Mouse (Mus musculus): ENCODE data around the gene Slc29a1.

Slc29a1 gene

DNA sequence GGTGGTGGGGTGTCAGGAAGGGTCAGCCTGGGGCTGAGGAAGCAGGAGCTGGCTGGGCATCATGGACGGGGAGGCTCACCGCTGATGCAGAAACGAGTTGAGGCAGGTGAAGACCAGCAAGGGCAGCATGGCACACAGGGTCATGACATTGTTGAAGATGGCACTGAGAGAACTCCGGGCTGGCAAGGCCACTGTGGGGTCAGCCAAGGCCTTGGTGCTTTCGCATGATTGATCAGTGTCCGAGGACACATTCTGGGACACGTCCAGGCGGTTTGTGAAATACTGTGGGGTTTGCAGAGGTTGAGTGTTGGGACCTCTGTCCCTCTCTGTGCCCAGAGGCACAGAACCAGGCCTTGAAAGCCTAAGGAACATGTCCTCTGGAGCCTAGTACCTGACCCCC is 9.6 kb downstream of the Slc29a1 start:
- no peak for DNase-seq (ENCODE audit: low spot score in 2 of 2)

- no peak for DNase-seq (ENCODE audit: low spot score in 2 of 2)
These were observed 10.2 kb downstream of the Slc29a1 start for GRCm38 (mm10) chr17:45589236-45589635.

- DNase-seq (ENCODE audit: low spot score in 2 of 2), result no peak
These were observed 11.0 kb downstream of the Slc29a1 start for GRCm38 (mm10) chr17:45588370-45588769.

DNA sequence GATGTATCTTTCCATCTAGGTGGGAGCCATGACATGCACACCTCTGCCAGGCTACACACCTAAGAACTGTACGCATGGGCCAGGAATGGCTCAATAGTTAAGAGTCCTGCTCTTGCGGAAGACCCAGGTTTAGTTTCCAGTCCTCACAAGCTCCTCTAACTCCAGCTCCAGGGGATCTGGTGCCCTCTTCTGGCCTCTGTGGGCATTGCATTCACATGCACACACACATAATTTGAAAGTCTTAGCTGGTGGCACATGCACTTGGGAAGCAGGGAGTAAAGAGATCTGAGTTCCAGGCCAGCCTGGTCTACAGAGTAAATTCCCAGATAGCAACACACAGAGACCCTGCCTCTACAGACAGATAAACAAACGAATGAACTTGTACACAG is 13.0 kb downstream of the Slc29a1 start:
- DNase-seq (ENCODE audit: low spot score in 2 of 2), result no peak

DNA sequence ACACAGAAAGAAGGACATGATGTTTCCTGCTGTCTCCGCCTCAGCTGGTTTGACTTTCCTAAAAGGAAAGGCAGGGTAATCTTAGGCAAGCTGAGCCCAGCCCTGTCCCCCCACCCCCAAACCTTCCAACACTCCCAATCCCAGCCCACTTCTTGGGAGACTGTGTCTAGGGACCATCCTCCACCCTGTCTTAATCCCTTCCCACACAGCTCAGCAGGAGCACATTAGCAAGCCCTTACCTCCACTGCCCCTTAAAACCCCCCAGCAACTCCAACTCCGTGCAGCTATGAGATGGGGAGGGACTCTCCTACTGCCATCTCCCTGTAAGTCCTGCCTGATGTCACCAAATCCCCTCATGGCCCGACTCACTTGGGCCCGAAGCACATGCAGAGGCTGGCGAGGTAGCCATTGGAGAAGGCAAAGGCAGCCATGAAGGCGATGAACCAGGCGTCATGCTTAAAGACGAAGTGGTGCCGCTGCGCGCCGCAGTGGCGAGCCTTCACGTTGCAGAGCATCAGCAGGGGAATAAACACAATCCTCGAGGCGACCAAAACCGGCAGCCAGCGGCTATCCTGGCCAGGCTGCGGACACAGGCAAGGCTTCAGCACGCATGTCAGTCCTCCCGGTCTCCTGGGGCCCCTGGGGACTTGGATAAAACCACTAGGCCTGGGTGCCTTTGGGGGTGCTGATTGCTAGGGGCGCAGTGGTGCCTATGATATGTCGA is 13.5 kb downstream of the Slc29a1 start:
- DNase-seq (ENCODE audit: low spot score in 2 of 2), result no peak

GRCm38 (mm10) chr17:45584939-45585678 is 14.3 kb downstream of the Slc29a1 start:
- peak in 1 of 2 experiments; percentile 78 for DNase-seq (ENCODE audit: low spot score in 2 of 2)

DNA sequence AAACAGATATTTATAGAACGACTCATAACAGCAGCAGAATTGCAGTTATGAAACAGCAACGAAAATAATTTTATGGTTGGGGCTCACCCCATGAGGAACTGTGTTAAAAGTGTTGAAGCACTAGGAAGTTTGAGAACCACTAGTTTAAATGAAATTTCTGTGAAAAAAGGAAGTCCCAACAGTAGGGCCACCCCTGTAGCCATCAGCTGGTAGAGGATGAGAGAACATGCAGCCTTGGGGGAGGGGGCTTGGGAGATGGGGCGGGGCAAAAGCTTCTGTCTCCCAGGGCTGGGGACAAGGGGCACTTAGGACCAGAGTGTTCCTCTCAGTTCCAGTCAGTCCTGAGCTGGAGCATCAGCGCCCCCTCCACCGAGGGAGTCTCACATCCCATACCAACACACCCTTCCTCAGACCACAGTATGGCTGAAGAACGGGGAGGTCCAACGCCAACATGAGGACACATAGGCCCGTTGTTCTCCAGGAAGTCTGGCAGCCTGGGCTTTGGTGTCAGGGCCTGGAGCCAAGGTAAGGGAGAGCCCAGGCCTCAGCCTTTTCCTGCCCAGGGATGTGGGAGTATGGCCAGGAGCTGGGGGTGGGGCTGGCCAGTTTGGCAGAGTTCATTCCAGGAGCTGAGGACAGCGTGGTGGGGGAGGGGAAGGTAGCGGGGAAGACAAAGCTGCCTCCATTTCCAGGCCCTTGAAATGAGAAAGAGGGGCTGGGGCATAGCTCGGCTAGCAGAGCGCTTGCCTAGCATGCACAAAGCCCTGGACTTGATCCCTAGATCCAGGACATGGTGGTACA is 15.1 kb downstream of the Slc29a1 start:
- peak in 1 of 2 experiments; percentile 67 for DNase-seq (ENCODE audit: low spot score in 2 of 2)

DNA sequence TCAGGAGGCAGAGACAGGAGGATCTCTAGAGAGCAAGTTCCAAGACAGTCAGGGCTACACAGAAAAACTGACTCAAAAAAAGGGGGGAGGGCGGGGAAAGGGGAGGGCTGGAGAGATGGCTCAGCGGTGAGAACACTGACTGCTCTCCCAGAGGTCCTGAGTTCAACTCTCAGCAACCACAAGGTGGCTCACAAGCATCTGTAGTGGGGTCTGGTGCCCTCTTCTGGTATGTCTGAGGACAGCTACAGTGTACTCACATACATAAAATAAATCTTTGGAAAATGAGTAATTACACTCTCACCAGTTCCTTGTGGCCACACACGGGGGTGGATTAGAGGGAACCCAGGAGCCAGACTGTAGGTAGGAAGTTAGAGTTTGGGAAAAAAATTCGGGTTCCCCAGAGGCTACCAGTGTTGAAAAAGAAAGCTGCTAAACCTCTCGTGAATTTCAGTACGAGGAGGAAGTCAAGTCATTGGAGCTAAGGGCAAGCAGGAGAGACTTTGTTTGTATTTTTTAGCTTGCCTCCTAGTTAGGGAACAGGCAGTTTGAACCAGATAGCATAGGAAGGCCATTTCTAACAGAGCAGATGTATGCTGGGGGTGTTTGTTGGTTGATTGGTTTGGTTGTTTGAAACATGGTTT is 16.6 kb downstream of the Slc29a1 start:
- DNase-seq (ENCODE audit: low spot score in 2 of 2), result no peak

- no peak for DNase-seq (ENCODE audit: low spot score in 2 of 2)
These were observed 17.2 kb downstream of the Slc29a1 start for GRCm38 (mm10) chr17:45582188-45582587.

- peak in 1 of 2 experiments; percentile 76 for DNase-seq (ENCODE audit: low spot score in 2 of 2)
These were observed 17.8 kb downstream of the Slc29a1 start for GRCm38 (mm10) chr17:45581567-45581983.

DNA sequence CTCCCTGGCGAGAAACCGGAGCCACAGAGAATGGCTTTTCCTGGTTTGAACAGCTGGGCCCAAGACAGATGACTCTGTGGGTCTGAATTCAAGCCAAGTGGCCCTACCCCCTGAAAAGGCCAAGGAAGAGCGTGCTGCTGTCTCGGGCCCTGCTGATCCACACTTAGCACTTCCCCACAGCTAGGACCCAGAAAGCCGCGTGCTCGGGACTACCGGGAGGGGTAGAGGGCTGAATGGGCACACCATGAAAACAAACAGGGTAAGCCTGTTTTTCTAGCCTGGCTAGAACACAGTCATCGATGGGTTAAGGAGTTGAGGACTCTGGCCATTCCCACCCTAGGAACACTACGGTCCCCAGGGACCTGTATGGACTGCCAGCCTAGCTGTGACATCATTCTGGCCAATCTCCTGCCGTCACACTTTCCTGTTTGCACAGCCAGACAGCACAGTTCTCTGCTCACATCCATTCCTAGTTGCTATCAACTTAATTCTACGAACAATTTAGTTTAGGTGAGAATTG is 18.4 kb downstream of the Slc29a1 start:
- no peak for DNase-seq (ENCODE audit: low spot score in 2 of 2)

DNA sequence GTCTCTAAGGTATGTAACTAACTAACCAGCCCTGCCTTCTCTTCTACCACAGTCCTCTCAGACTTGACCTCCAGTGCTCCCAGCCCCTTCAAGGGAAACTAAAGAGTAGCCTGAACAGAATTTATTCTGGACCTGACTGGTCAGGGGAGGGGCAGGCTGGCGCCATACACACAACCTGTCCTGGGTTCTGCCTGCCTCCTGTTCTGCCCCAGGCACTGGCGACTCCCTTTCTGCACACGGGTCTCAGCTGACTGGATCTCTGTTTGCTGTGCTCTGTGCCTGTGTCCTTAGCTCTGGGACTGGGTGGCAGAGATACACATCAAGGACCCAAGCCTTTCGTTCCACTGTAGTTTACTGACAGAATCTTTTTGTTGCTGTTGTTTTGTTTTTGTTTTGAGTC is 19.9 kb downstream of the Slc29a1 start:
- no peak for DNase-seq (ENCODE audit: low spot score in 2 of 2)

- DNase-seq (ENCODE audit: low spot score in 2 of 2), result no peak
These were observed 20.6 kb downstream of the Slc29a1 start for GRCm38 (mm10) chr17:45578843-45579242.

DNA sequence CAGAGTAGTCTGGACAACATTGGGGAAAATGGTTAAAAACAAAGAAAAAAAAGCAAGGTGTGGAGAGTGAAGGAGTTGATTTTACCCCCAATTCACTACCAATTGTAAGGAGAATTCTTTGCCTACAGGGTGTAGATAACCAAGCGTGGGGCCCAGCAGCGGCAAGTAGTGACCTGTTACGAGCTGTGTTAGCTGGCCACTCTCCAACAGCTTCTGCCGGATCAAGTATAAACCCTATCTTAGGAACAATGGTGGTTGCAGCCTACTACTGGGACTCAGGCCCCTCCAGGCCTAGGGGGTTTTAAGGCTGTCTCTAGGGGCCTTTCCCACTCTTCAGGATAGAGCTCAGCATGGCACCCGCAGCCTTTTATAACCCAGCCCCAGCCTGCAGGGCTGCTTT is 21.2 kb downstream of the Slc29a1 start:
- DNase-seq (ENCODE audit: low spot score in 2 of 2), result no peak

DNA sequence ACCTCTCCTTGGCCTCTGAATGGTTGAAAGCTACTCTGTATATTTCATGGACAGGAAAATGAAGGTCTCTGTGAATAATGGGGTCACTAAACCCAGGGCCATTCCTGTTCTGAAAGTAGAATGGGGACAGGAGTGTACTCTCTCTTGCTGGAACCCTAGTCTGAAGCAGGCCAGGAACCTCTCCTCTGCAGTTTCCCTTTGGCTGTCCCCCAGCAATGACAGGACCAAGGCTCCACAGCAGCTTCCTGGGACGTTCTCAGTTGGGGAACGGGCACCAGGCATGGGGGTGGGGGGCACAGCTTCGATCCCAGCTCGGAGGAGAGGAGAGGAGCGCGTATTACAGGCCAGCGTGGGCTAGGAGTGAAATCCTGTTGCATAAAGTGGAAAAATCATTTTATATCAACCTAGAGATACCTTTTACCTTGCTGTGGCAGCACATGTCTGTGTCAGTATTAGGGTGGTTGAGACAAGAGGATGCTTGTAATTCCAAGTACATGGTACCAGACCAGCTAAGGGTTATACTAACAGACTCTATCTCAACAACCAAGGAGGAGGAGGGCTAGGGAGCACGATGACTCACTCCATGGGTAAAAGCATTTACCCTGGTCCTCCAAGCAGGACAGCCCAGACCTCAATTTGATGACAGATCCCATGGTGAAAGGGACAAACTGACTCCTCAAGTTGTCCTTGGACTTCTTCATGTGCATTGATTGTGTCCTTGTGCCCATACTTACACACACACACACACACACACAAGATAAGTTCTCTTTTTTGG is 24.1 kb downstream of the Slc29a1 start:
- DNase-seq (ENCODE audit: low spot score in 2 of 2), result no peak

DNA sequence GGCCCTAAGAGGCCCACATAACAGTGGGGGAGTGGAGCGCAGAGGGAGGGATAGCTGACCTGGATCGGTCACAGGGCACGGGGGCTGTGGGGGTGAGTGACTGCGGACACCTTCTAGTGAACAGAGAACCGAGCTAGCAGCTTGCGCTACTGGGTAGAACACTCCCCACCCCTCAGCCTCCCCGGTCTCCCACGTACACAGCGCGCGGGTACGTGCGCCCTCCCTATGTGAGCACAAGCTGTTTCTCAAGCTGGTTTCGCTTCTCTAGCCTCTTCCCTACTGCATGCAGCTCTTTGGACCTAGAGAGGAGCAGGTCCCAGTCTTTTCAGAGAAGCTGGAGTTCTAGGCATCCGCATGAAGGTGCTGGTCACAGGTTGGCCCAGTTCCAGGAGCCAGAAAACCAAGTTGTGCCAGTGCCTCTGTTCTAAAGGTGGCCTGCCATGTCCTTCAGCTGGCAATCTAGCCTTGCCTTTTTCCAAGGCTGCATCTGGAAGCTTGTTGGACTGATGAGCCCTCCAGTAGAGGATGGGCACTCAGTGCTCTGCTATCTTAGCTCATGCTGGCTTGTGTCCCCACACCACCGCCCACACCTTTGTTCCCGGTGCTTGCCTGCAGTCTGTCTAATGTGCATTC is 25.2 kb downstream of the Slc29a1 start:
- peak; percentile 74 to 86 for DNase-seq (ENCODE audit: low spot score in 2 of 2)

- DNase-seq (ENCODE audit: low spot score in 2 of 2), result peak; percentile 89 to 98
These were observed 25.7 kb downstream of the Slc29a1 start for GRCm38 (mm10) chr17:45573780-45574123.

GRCm38 (mm10) chr17:45573087-45573779 is 26.2 kb downstream of the Slc29a1 start, which contains the start of gene Hsp90ab1:
Gene Hsp90ab1 (minus strand): TSS chr17:45573271.
- peak; percentile 94 to 99 for DNase-seq (ENCODE audit: low spot score in 2 of 2)
